ENCODE assay signal across 14 mouse cellular contexts in the genomic region with DNA sequence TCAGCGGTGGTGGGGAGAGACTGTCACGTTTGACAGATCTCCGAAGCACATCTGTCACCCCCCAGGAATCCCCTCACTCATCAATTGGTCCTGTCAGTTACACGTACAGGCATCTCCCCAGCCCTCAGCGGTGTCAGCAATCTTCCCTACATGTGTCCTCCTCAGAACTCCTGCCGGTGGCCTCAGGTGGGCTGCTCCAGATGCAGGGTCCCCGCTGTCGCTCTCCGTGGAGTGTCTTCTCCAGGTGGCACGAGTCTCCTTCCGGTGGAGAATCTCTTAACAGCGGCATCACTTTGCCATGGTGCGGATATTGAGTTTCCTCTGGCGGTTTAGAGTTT. TPM values are rescaled to one million over a fixed set of nuclear protein-coding genes. Genes with fewer than 3 reads are reported as not detected.
A peak's percentile ranks its signal among the peaks of the same experiment; 100 is the strongest.
DNase-seq lines count a peak whose midpoint lies in the region; ATAC-seq and TF ChIP-seq lines count a peak whose summit lies in the region.
"Had no signal": no experiment of that assay in that cellular context is flagged by ENCODE, and none has a peak within 500 bp of the region (broad histone marks: within the 10 kb centered on the region; RNA-seq: fewer than 3 reads in every experiment).

No protein-coding gene starts in this region.

- no peak for TF ChIP-seq CTCF in cerebellum, adult 2 months (IDR thresholded peaks at IDR 0.05; ENCODE audit: borderline replicate concordance, insufficient read depth, low read depth, low read length)

- peak overlapping the region; percentile 19; the same call in 1 of the 2 replicates for H3K4me2 ChIP-seq in limb, embryonic 12.5 days
- H3K4me2 ChIP-seq in hindbrain, embryonic 16.5 days (ENCODE audit: low read length) = peak overlapping the region; percentile 40
- peak overlapping the region; percentile 27 for H3K4me2 ChIP-seq in neural tube, embryonic 13.5 days
- H3K4me2 ChIP-seq: liver, embryonic 13.5 days had no signal

- H3K4me1 ChIP-seq in cerebellum, adult 2 months (ENCODE audit: control insufficient read depth, insufficient read depth, low read length) = peaks cover 11% of the 10 kb centered on the region
- H3K4me1 ChIP-seq in limb, embryonic 12.5 days (replicated peaks) = peaks cover 4% of the 10 kb centered on the region
- H3K4me1 ChIP-seq in limb, embryonic 10.5 days = peaks cover 17% of the 10 kb centered on the region
- no peaks in the 10 kb centered on the region for H3K4me1 ChIP-seq in hindbrain, embryonic 16.5 days (ENCODE audit: control insufficient read depth, insufficient read depth, low read depth, low read length)
- H3K4me1 ChIP-seq in neural tube, embryonic 13.5 days (replicated peaks) = peaks cover 6% of the 10 kb centered on the region; the same call in 1 of the 2 replicates
- H3K4me1 ChIP-seq: liver, embryonic 13.5 days had no signal

- no peak for ATAC-seq in limb, embryonic 12.5 days (ENCODE audit: insufficient number of reproducible peaks, insufficient read depth, low FRiP score, low TSS enrichment, low read depth)
- 0 out of 2 replicates have a peak, but pooled peaks have one; percentile 14 for ATAC-seq in hindbrain, embryonic 16.5 days
- no peak for ATAC-seq in neural tube, embryonic 13.5 days (ENCODE audit: low read depth)

- no peak for DNase-seq in cerebellum, adult 2 months
- no peak for DNase-seq in cerebellum, postnatal 36 days
- DNase-seq in limb, embryonic 10.5 days (ENCODE audit: low spot score) = no peak
- no peak for DNase-seq in embryo, embryonic 10.5 days (ENCODE audit: low spot score)
- no peak for DNase-seq in layer of hippocampus, postnatal 14 days (ENCODE audit: low spot score in 2 of 2)
- DNase-seq: adrenal gland, postnatal 36 days; cerebellum, adult 11 months; kidney, adult 11 months; liver, embryonic 13.5 days; right cerebral cortex, postnatal 14 days had no signal

- TF ChIP-seq POLR2A in cerebellum, adult 2 months (IDR thresholded peaks at IDR 0.05; ENCODE audit: borderline replicate concordance, insufficient read depth, low read length) = no peak

- H3K27ac ChIP-seq in cerebellum, adult 2 months (ENCODE audit: insufficient read depth, low read length) = peak overlapping the region; percentile 58; the same call in 1 of the 2 replicates
- no peak overlapping the region for H3K27ac ChIP-seq in limb, embryonic 12.5 days
- no peak overlapping the region for H3K27ac ChIP-seq in limb, embryonic 10.5 days
- no peak overlapping the region for H3K27ac ChIP-seq in hindbrain, embryonic 16.5 days (ENCODE audit: low read depth, low read length)
- H3K27ac ChIP-seq in neural tube, embryonic 13.5 days (replicated peaks) = 0 out of 2 replicates have a peak overlapping the region, but pooled peaks have one; percentile 23
- H3K27ac ChIP-seq: liver, embryonic 13.5 days had no signal

- H3K9ac ChIP-seq in limb, embryonic 12.5 days (replicated peaks) = no peak overlapping the region
- 0 out of 2 replicates have a peak overlapping the region, but pooled peaks have one; percentile 1 for H3K9ac ChIP-seq in hindbrain, embryonic 16.5 days (ENCODE audit: low read depth, low read length)
- H3K9ac ChIP-seq in neural tube, embryonic 13.5 days = no peak overlapping the region; the same call in 1 of the 2 replicates
- H3K9ac ChIP-seq: liver, embryonic 13.5 days had no signal

- H3K9me3 ChIP-seq in limb, embryonic 12.5 days = no peaks in the 10 kb centered on the region
- H3K9me3 ChIP-seq in limb, embryonic 10.5 days (replicated peaks) = no peaks in the 10 kb centered on the region
- H3K9me3 ChIP-seq in hindbrain, embryonic 16.5 days (ENCODE audit: control insufficient read depth, low read length) = no peaks in the 10 kb centered on the region
- H3K9me3 ChIP-seq in neural tube, embryonic 13.5 days = no peaks in the 10 kb centered on the region

- WGBS in cerebellum, adult 2 months = 47% methylated on average over 14 of the region's 14 CpGs
- 70% methylated on average over 14 of the region's 14 CpGs for WGBS in limb, embryonic 12.5 days
- WGBS in limb, embryonic 10.5 days = 71% methylated on average over 14 of the region's 14 CpGs
- 49% methylated on average over 14 of the region's 14 CpGs for WGBS in hindbrain, embryonic 16.5 days
- 59% methylated on average over 14 of the region's 14 CpGs for WGBS in neural tube, embryonic 13.5 days

- no peaks in the 10 kb centered on the region for H3K27me3 ChIP-seq in cerebellum, adult 2 months (ENCODE audit: control insufficient read depth, insufficient read depth, low read length)
- H3K27me3 ChIP-seq in limb, embryonic 12.5 days = peaks cover 3% of the 10 kb centered on the region; the same call in 1 of the 2 replicates
- H3K27me3 ChIP-seq in limb, embryonic 10.5 days (ENCODE audit: low read depth, poor library complexity, severe bottlenecking) = no peaks in the 10 kb centered on the region
- no peaks in the 10 kb centered on the region for H3K27me3 ChIP-seq in hindbrain, embryonic 16.5 days (replicated peaks; ENCODE audit: control insufficient read depth, insufficient read depth, low read length)
- H3K27me3 ChIP-seq in neural tube, embryonic 13.5 days = no peaks in the 10 kb centered on the region
- H3K27me3 ChIP-seq: liver, embryonic 13.5 days had no signal

- no peaks in the 10 kb centered on the region for H3K36me3 ChIP-seq in limb, embryonic 12.5 days
- no peaks in the 10 kb centered on the region for H3K36me3 ChIP-seq in limb, embryonic 10.5 days
- H3K36me3 ChIP-seq in hindbrain, embryonic 16.5 days (ENCODE audit: control insufficient read depth, insufficient read depth, low read length) = no peaks in the 10 kb centered on the region
- no peaks in the 10 kb centered on the region for H3K36me3 ChIP-seq in neural tube, embryonic 13.5 days
- H3K36me3 ChIP-seq: liver, embryonic 13.5 days had no signal

- H3K4me3 ChIP-seq in cerebellum, adult 2 months (replicated peaks; ENCODE audit: insufficient read depth, low read depth, low read length) = peak overlapping the region; percentile 38
- H3K4me3 ChIP-seq in limb, embryonic 12.5 days (replicated peaks) = no peak overlapping the region
- no peak overlapping the region for H3K4me3 ChIP-seq in limb, embryonic 10.5 days
- peak overlapping the region; percentile 5; the same call in 1 of the 2 replicates for H3K4me3 ChIP-seq in hindbrain, embryonic 16.5 days (ENCODE audit: low read length)
- no peak overlapping the region for H3K4me3 ChIP-seq in neural tube, embryonic 13.5 days
- H3K4me3 ChIP-seq: liver, embryonic 13.5 days had no signal

RNA-seq across cellular contexts. Expression of a gene that starts 19.2 kb away (rescaled TPM):
- 29.7 and 30.0 TPM in 2 replicates for polyA plus RNA-seq in cerebellum, adult 2 months (2012; rRNA removed)
- polyA plus RNA-seq in limb, embryonic 12.5 days (2016; fragmentation: Nextera tagmentation; extraction: Ambion mirVana) = 1.1 and 1.7 TPM in 2 replicates
- polyA plus RNA-seq in limb, embryonic 10.5 days (2016; fragmentation: Nextera tagmentation; extraction: Ambion mirVana) = 0.38 TPM in 2 replicates
- 22.1 and 23.4 TPM in 2 replicates for polyA plus RNA-seq in hindbrain, embryonic 16.5 days (2015; fragmentation: Nextera tagmentation; extraction: Ambion mirVana)
- polyA plus RNA-seq in neural tube, embryonic 13.5 days (2015; fragmentation: Nextera tagmentation; extraction: Ambion mirVana) = 11.1 and 12.6 TPM in 2 replicates
- total RNA-seq in layer of hippocampus, postnatal 14 days (2021) = 10 to 100 TPM; 15.4 to 17.2 TPM
- total RNA-seq: adrenal gland, postnatal 36 days; megakaryocyte, adult 5-6 weeks had no signal
- polyA plus RNA-seq: liver, embryonic 13.5 days had no signal

Comparison
In these comparisons a context has a peak if more than half of its experiments do, and no peak if none do; other contexts are left out.
1. H3K27ac ChIP-seq: peak in cerebellum, adult 2 months (single experiment) and neural tube, embryonic 13.5 days (single experiment); none in limb, embryonic 12.5 days (single experiment), limb, embryonic 10.5 days (single experiment) and hindbrain, embryonic 16.5 days (single experiment).
2. H3K4me3 ChIP-seq: peak in cerebellum, adult 2 months (single experiment) and hindbrain, embryonic 16.5 days (single experiment); none in limb, embryonic 12.5 days (single experiment), limb, embryonic 10.5 days (single experiment) and neural tube, embryonic 13.5 days (single experiment).
3. Peak in every context shown above with its lines, with median percentiles within 50 percentile points of each other: H3K4me2 ChIP-seq.